Mouse (Mus musculus) intestine, embryonic 14.5 days (tissue): Measurements from ENCODE around the gene Agap3. TPM values are rescaled to one million over a fixed set of nuclear protein-coding genes. Genes with fewer than 3 reads are reported as not detected.

Experiments
- ATAC-seq: fragments of 200-750 bp; cut with Nextera tagmentation; replicated peaks from 2 replicates; pipeline ENCODE4 v1.8.0; 2017; ENCODE audit warnings: low read depth, moderate number of reproducible peaks, moderate TSS enrichment, moderate library complexity; ENCODE audit not compliant: low FRiP score, low TSS enrichment
- DNase-seq: peaks from one replicate; pipeline ENCODE4 v3.0.0-alpha.2; 2018; ENCODE audit warnings: low spot score
- H3K27ac ChIP-seq: fragments of 300-500 bp; sonication (generic); 2 replicates; pipeline ENCODE4 v1.5.1; 2014; ENCODE audit warnings: low read depth, mild to moderate bottlenecking, control low read depth
- H3K27me3 ChIP-seq: fragments of 300-500 bp; sonication (generic); replicated peaks from 2 replicates; pipeline ENCODE4 v1.6.1; 2014; ENCODE audit warnings: low read length, control low read depth; ENCODE audit not compliant: control insufficient read depth, insufficient read depth
- H3K36me3 ChIP-seq: fragments of 300-500 bp; sonication (generic); 2 replicates; pipeline ENCODE4 v1.6.1; 2014; ENCODE audit warnings: low read length, control low read depth; ENCODE audit not compliant: control insufficient read depth, insufficient read depth
- H3K4me1 ChIP-seq: fragments of 300-500 bp; sonication (generic); replicated peaks from 2 replicates; pipeline ENCODE4 v1.6.1; 2014; ENCODE audit warnings: low read length, control low read depth, mixed read lengths; ENCODE audit not compliant: control insufficient read depth, insufficient read depth
- H3K4me2 ChIP-seq: fragments of 300-500 bp; sonication (generic); 2 replicates; pipeline ENCODE4 v1.6.1; 2014; ENCODE audit warnings: low read length
- H3K4me3 ChIP-seq: fragments of 300-500 bp; sonication (generic); 2 replicates; pipeline ENCODE4 v1.5.1; 2014; ENCODE audit warnings: low read depth, low read length, control low read depth, mixed read lengths
- H3K9ac ChIP-seq: fragments of 300-500 bp; sonication (generic); 2 replicates; pipeline ENCODE4 v1.6.1; 2014; ENCODE audit warnings: mild to moderate bottlenecking, low read length
- H3K9me3 ChIP-seq: fragments of 300-500 bp; sonication (generic); 2 replicates; pipeline ENCODE4 v1.6.1; 2016; ENCODE audit warnings: low read length, control low read depth; ENCODE audit not compliant: control insufficient read depth
- WGBS: fragments of 180-500 bp; shearing (Covaris S2); extraction: QIAGEN DNeasy Blood & Tissue Kit; methylation state at CpG from one replicate; pipeline ENCODE4 v1.1.7; 2014; 5-methylcytosine and 5-hydroxymethylcytosine counted together
- polyA plus RNA-seq: library from polyadenylated mRNA; unstranded; fragments of >200 nt; fragmentation: Nextera tagmentation; extraction: Ambion mirVana; gene quantifications from 2 replicates; pipeline ENCODE4 v1.2.1, GENCODE M21; 2014

Gene Agap3
- polyA plus RNA-seq, 1 experiment from 2014 or later: 22.0 TPM

GRCm38 (mm10) chr5:24486738-24487137 lies 34.8 kb downstream of the Agap3 start:
- H3K9ac ChIP-seq: no peak overlapping the region
- no peaks in the 10 kb centered on the region for H3K27me3 ChIP-seq
- DNase-seq (no peak), ATAC-seq (no peak)
- no peak overlapping the region for H3K4me2 ChIP-seq
- no peaks in the 10 kb centered on the region for H3K9me3 ChIP-seq
- peaks cover 5% of the 10 kb centered on the region; the same call in 1 of the 2 replicates for H3K4me1 ChIP-seq
- WGBS: 94% methylated on average over 5 of the region's 5 CpGs
- H3K4me3 ChIP-seq: no peak overlapping the region
- no peak overlapping the region for H3K27ac ChIP-seq
- H3K36me3 ChIP-seq: peaks cover 70% of the 10 kb centered on the region

- H3K36me3 ChIP-seq: peaks cover 85% of the 10 kb centered on the region
- 36% methylated on average over 14 of the region's 14 CpGs for WGBS
Measured at GRCm38 (mm10) chr5:24490413-24490920, 38.5 kb downstream of the Agap3 start.

GRCm38 (mm10) chr5:24492546-24493285 lies 40.7 kb downstream of the Agap3 start:
- ATAC-seq: no peak
- Histone ChIP-seq H3K36me3 (peaks cover 84% of the 10 kb centered on the region), H3K4me3 (no peak overlapping the region), H3K27me3 (no peaks in the 10 kb centered on the region), H3K9me3 (no peaks in the 10 kb centered on the region), H3K4me2 (no peak overlapping the region), H3K4me1 (no peaks in the 10 kb centered on the region), H3K27ac (no peak overlapping the region), H3K9ac (no peak overlapping the region)
- 87% methylated on average over 16 of the region's 16 CpGs for WGBS
- DNase-seq: no peak

More at GRCm38 (mm10) chr5:24490413-24490920, 38.5 kb downstream of the Agap3 start:
- Histone ChIP-seq H3K27ac (no peak overlapping the region), H3K4me1 (no peaks in the 10 kb centered on the region), H3K9me3 (no peaks in the 10 kb centered on the region), H3K4me3 (no peak overlapping the region), H3K4me2 (no peak overlapping the region), H3K27me3 (no peaks in the 10 kb centered on the region), H3K9ac (no peak overlapping the region)
- no peak for DNase-seq
- no peak for ATAC-seq

GRCm38 (mm10) chr5:24495019-24495418 lies 43.0 kb downstream of the Agap3 start:
- ATAC-seq: no peak
- WGBS: 89% methylated on average over 15 of the region's 15 CpGs
- H3K36me3 ChIP-seq: peaks cover 81% of the 10 kb centered on the region

GRCm38 (mm10) chr5:24496756-24497155 lies 44.8 kb downstream of the Agap3 start:
- Histone ChIP-seq H3K27ac (no peak overlapping the region), H3K9me3 (no peaks in the 10 kb centered on the region), H3K27me3 (no peaks in the 10 kb centered on the region), H3K4me2 (no peak overlapping the region), H3K4me3 (no peak overlapping the region), H3K9ac (no peak overlapping the region), H3K36me3 (peaks cover 81% of the 10 kb centered on the region), H3K4me1 (no peaks in the 10 kb centered on the region)
- ATAC-seq (no peak), DNase-seq (no peak)
- 76% methylated on average over 6 of the region's 6 CpGs for WGBS

More at GRCm38 (mm10) chr5:24495019-24495418, 43.0 kb downstream of the Agap3 start:
- no peaks in the 10 kb centered on the region for H3K9me3 ChIP-seq
- no peak overlapping the region for H3K27ac ChIP-seq
- no peak for DNase-seq
- no peak overlapping the region for H3K9ac ChIP-seq
- no peaks in the 10 kb centered on the region for H3K27me3 ChIP-seq
- no peak overlapping the region for H3K4me2 ChIP-seq
- no peak overlapping the region for H3K4me3 ChIP-seq
- H3K4me1 ChIP-seq: no peaks in the 10 kb centered on the region

- 74% methylated on average over 12 of the region's 12 CpGs for WGBS
- no peak overlapping the region for H3K4me2 ChIP-seq
Measured at GRCm38 (mm10) chr5:24497526-24497925, 45.5 kb downstream of the Agap3 start.

GRCm38 (mm10) chr5:24499113-24499512 lies 47.1 kb downstream of the Agap3 start:
- ATAC-seq (no peak), DNase-seq (no peak)
- H3K4me3 ChIP-seq: no peak overlapping the region
- H3K36me3 ChIP-seq: peaks cover 70% of the 10 kb centered on the region
- 88% methylated on average over 10 of the region's 10 CpGs for whole genome bisulfite sequencing
- no peak overlapping the region for H3K9ac ChIP-seq
- H3K9me3 ChIP-seq: no peaks in the 10 kb centered on the region
- no peaks in the 10 kb centered on the region for H3K4me1 ChIP-seq
- no peak overlapping the region for H3K4me2 ChIP-seq
- H3K27ac ChIP-seq: no peak overlapping the region
- H3K27me3 ChIP-seq: peaks cover 3% of the 10 kb centered on the region

More at GRCm38 (mm10) chr5:24497526-24497925, 45.5 kb downstream of the Agap3 start:
- no peak overlapping the region for H3K4me3 ChIP-seq
- peaks cover 82% of the 10 kb centered on the region for H3K36me3 ChIP-seq
- ATAC-seq (no peak), DNase-seq (no peak)
- H3K27ac ChIP-seq: no peak overlapping the region
- H3K4me1 ChIP-seq: no peaks in the 10 kb centered on the region
- H3K27me3 ChIP-seq: no peaks in the 10 kb centered on the region
- H3K9me3 ChIP-seq: no peaks in the 10 kb centered on the region
- no peak overlapping the region for H3K9ac ChIP-seq

- no peak overlapping the region for H3K4me2 ChIP-seq
- no peak overlapping the region for H3K27ac ChIP-seq
- H3K4me1 ChIP-seq: no peaks in the 10 kb centered on the region
- no peak for ATAC-seq
- H3K9me3 ChIP-seq: no peaks in the 10 kb centered on the region
- H3K27me3 ChIP-seq: peaks cover 15% of the 10 kb centered on the region
- no peak overlapping the region for H3K9ac ChIP-seq
- 86% methylated on average over 11 of the region's 11 CpGs for WGBS
- peaks cover 58% of the 10 kb centered on the region for H3K36me3 ChIP-seq
- DNase-seq: no peak
- H3K4me3 ChIP-seq: no peak overlapping the region
Measured at GRCm38 (mm10) chr5:24500851-24501250, 48.9 kb downstream of the Agap3 start.

- Histone ChIP-seq H3K9ac (no peak overlapping the region), H3K4me1 (no peaks in the 10 kb centered on the region), H3K36me3 (peaks cover 48% of the 10 kb centered on the region), H3K4me3 (no peak overlapping the region), H3K27ac (no peak overlapping the region), H3K4me2 (no peak overlapping the region), H3K9me3 (no peaks in the 10 kb centered on the region), H3K27me3 (peaks cover 15% of the 10 kb centered on the region)
- WGBS: 70% methylated on average over 4 of the region's 4 CpGs
- DNase-seq (no peak), ATAC-seq (no peak)
Measured at GRCm38 (mm10) chr5:24502786-24503185, 50.8 kb downstream of the Agap3 start.
